Mouse (Mus musculus): ENCODE data around the gene Sbds. TPM values are rescaled to one million over a fixed set of nuclear protein-coding genes. Genes with fewer than 3 reads are reported as not detected.
"Not testable (repeated sequence)": the region's sequence is repeated elsewhere in the genome, so short reads cannot be mapped to it uniquely, and the experiment has no call there.

The Sbds gene
- polyA plus RNA-seq, 1 experiment, result 24.2 TPM

- TF ChIP-seq POLR2A (IDR thresholded peaks at IDR 0.05; ENCODE audit: low read depth, low read length) (no peak), CTCF (IDR thresholded peaks at IDR 0.05; ENCODE audit: extremely low read depth, insufficient read length, insufficient replicate concordance, low read depth, low read length) (no peak)
- Histone ChIP-seq H3K4me3 (ENCODE audit: low read depth, low read length) (peak overlapping the region; percentile 94), H3K27ac (ENCODE audit: insufficient read depth, low read depth, low read length) (0 out of 2 replicates have a peak overlapping the region, but pooled peaks have one; percentile 65), H3K36me3 (ENCODE audit: control insufficient read depth, insufficient read depth, low read length) (peaks cover 15% of the 10 kb centered on the region), H3K27me3 (ENCODE audit: control insufficient read depth, insufficient read depth, low read length) (no peaks in the 10 kb centered on the region), H3K4me1 (ENCODE audit: control insufficient read depth, insufficient read depth, insufficient read length, low read length) (peaks cover 2% of the 10 kb centered on the region; the same call in 1 of the 2 replicates)
- 6% methylated on average over 8 of the region's 8 CpGs for WGBS
Observed at GRCm38 (mm10) chr5:130257303-130257702, 2.0 kb upstream of the Sbds start.

GRCm38 (mm10) chr5:130256678-130257271 lies 1.4 kb upstream of the Sbds start:
- peak overlapping the region; percentile 94 for H3K4me3 ChIP-seq (ENCODE audit: low read depth, low read length)
- peaks cover 2% of the 10 kb centered on the region; the same call in 1 of the 2 replicates for H3K4me1 ChIP-seq (ENCODE audit: control insufficient read depth, insufficient read depth, insufficient read length, low read length)
- peak overlapping the region; percentile 87 for H3K27ac ChIP-seq (ENCODE audit: insufficient read depth, low read depth, low read length)
- H3K36me3 ChIP-seq (ENCODE audit: control insufficient read depth, insufficient read depth, low read length), result peaks cover 18% of the 10 kb centered on the region
- peak; percentile 45 for TF ChIP-seq POLR2A (IDR thresholded peaks at IDR 0.05; ENCODE audit: low read depth, low read length)
- no peak for TF ChIP-seq CTCF (IDR thresholded peaks at IDR 0.05; ENCODE audit: extremely low read depth, insufficient read length, insufficient replicate concordance, low read depth, low read length)
- H3K27me3 ChIP-seq (ENCODE audit: control insufficient read depth, insufficient read depth, low read length), result no peaks in the 10 kb centered on the region
- WGBS, result under 1% methylated on average over 25 of the region's 25 CpGs

GRCm38 (mm10) chr5:130255799-130256525 lies 632 bp upstream of the Sbds start:
- H3K27me3 ChIP-seq (ENCODE audit: control insufficient read depth, insufficient read depth, low read length); H3K4me3 ChIP-seq (ENCODE audit: low read depth, low read length); H3K4me1 ChIP-seq (ENCODE audit: control insufficient read depth, insufficient read depth, insufficient read length, low read length): not testable (repeated sequence)
- 9% methylated on average over 20 of the region's 20 CpGs for WGBS
- Histone ChIP-seq H3K36me3 (ENCODE audit: control insufficient read depth, insufficient read depth, low read length) (peaks cover 24% of the 10 kb centered on the region), H3K27ac (ENCODE audit: insufficient read depth, low read depth, low read length) (peak overlapping the region; percentile 87)

GRCm38 (mm10) chr5:130254164-130255016 lies 940 bp downstream of the Sbds start:
- TF ChIP-seq CTCF (IDR thresholded peaks at IDR 0.05; ENCODE audit: extremely low read depth, insufficient read length, insufficient replicate concordance, low read depth, low read length) (no peak), POLR2A (IDR thresholded peaks at IDR 0.05; ENCODE audit: low read depth, low read length) (no peak)
- Histone ChIP-seq H3K27me3 (ENCODE audit: control insufficient read depth, insufficient read depth, low read length) (no peaks in the 10 kb centered on the region), H3K4me3 (ENCODE audit: low read depth, low read length) (peak overlapping the region; percentile 93), H3K36me3 (ENCODE audit: control insufficient read depth, insufficient read depth, low read length) (peaks cover 38% of the 10 kb centered on the region), H3K4me1 (ENCODE audit: control insufficient read depth, insufficient read depth, insufficient read length, low read length) (peaks cover 2% of the 10 kb centered on the region; the same call in 1 of the 2 replicates), H3K27ac (ENCODE audit: insufficient read depth, low read depth, low read length) (peak overlapping the region; percentile 91)
- 1% methylated on average over 19 of the region's 19 CpGs for WGBS

- TF ChIP-seq CTCF (IDR thresholded peaks at IDR 0.05; ENCODE audit: extremely low read depth, insufficient read length, insufficient replicate concordance, low read depth, low read length), result no peak
- no peak for TF ChIP-seq POLR2A (IDR thresholded peaks at IDR 0.05; ENCODE audit: low read depth, low read length)
- Histone ChIP-seq H3K27ac (ENCODE audit: insufficient read depth, low read depth, low read length) (no peak overlapping the region), H3K4me1 (ENCODE audit: control insufficient read depth, insufficient read depth, insufficient read length, low read length) (no peaks in the 10 kb centered on the region), H3K27me3 (ENCODE audit: control insufficient read depth, insufficient read depth, low read length) (no peaks in the 10 kb centered on the region), H3K36me3 (ENCODE audit: control insufficient read depth, insufficient read depth, low read length) (peaks cover 85% of the 10 kb centered on the region), H3K4me3 (ENCODE audit: low read depth, low read length) (no peak overlapping the region)
- 67% methylated on average over 5 of the region's 5 CpGs for WGBS
Observed at GRCm38 (mm10) chr5:130247823-130248222, 7.5 kb downstream of the Sbds start.

GRCm38 (mm10) chr5:130241426-130241825 lies 13.9 kb downstream of the Sbds start:
- 88% methylated on average over 12 of the region's 12 CpGs for WGBS
- H3K27ac ChIP-seq (ENCODE audit: insufficient read depth, low read depth, low read length), result no peak overlapping the region
- peaks cover 77% of the 10 kb centered on the region for H3K36me3 ChIP-seq (ENCODE audit: control insufficient read depth, insufficient read depth, low read length)

GRCm38 (mm10) chr5:130239856-130240255 lies 15.5 kb downstream of the Sbds start:
- TF ChIP-seq CTCF (IDR thresholded peaks at IDR 0.05; ENCODE audit: extremely low read depth, insufficient read length, insufficient replicate concordance, low read depth, low read length), result no peak
- no peak for TF ChIP-seq POLR2A (IDR thresholded peaks at IDR 0.05; ENCODE audit: low read depth, low read length)
- H3K4me3 ChIP-seq (ENCODE audit: low read depth, low read length), result no peak overlapping the region
- H3K27ac ChIP-seq (ENCODE audit: insufficient read depth, low read depth, low read length), result no peak overlapping the region
- H3K27me3 ChIP-seq (ENCODE audit: control insufficient read depth, insufficient read depth, low read length), result no peaks in the 10 kb centered on the region
- H3K36me3 ChIP-seq (ENCODE audit: control insufficient read depth, insufficient read depth, low read length), result peaks cover 75% of the 10 kb centered on the region
- WGBS, result 98% methylated on average over 2 of the region's 2 CpGs
- H3K4me1 ChIP-seq (ENCODE audit: control insufficient read depth, insufficient read depth, insufficient read length, low read length), result no peaks in the 10 kb centered on the region

More at GRCm38 (mm10) chr5:130241426-130241825, 13.9 kb downstream of the Sbds start:
- TF ChIP-seq POLR2A (IDR thresholded peaks at IDR 0.05; ENCODE audit: low read depth, low read length), result no peak
- no peak for TF ChIP-seq CTCF (IDR thresholded peaks at IDR 0.05; ENCODE audit: extremely low read depth, insufficient read length, insufficient replicate concordance, low read depth, low read length)
- Histone ChIP-seq H3K27me3 (ENCODE audit: control insufficient read depth, insufficient read depth, low read length) (no peaks in the 10 kb centered on the region), H3K4me1 (ENCODE audit: control insufficient read depth, insufficient read depth, insufficient read length, low read length) (no peaks in the 10 kb centered on the region), H3K4me3 (ENCODE audit: low read depth, low read length) (no peak overlapping the region)
